ENCODE assay signal across 8 mouse cellular contexts in the genomic region with DNA sequence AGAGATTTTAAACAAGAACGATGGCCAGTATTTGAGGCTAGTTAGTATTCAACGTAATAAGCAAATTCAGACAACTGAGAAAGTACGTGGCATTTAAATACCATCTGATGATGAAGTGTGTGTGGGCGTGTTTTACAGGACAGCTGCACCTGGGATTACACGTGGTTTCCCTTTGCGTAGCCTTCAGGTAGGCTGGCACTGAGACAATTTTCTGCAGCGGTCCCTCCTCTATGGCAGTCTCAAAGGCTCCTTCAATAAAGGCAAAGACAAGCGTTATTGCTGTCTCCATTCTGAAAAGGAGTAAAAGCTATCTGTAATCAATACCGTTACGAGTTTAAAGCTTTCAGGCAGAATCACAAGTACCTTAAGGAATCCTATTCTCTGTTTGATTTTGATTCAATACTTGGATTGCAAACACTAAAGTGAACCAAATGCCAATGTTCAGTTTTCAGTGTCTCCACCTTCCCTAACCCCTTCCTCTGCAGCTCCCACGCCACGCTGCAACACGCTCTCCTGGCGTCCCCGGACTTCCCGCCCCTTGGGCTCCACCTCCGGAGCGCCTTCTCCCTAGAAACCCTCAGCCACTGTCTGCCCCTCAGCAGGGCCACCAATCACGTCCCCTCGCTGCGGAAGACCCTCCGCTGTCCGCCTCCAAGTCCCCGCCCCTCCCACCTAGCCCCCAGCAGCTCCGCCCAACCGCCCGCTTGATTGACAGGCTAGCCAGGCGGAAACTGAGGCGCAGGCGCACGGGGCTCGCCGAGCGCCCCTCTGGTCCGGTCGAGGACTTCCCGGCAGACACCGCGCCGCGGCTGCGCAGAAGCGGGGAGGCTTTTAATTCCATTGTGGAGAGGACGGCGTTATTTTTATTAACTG. TPM values are rescaled to one million over a fixed set of nuclear protein-coding genes. Genes with fewer than 3 reads are reported as not detected.
DNase-seq lines count a peak whose midpoint lies in the region; ATAC-seq lines count a peak whose summit lies in the region.

A gene (plus strand): TSS at position 756 of the 873 bp plus-strand sequence.

- H3K27me3 ChIP-seq in hindbrain, embryonic 15.5 days: no peaks in the 10 kb centered on the region

- H3K9ac ChIP-seq in hindbrain, embryonic 15.5 days: peak within 1 kb of the TSS; percentile 97

- H3K36me3 ChIP-seq in hindbrain, embryonic 15.5 days: peaks cover 16% of the 10 kb centered on the region

- peak within 1 kb of the TSS; percentile 81 for H3K4me2 ChIP-seq in hindbrain, embryonic 15.5 days

- DNase-seq in T-cell, adult 2 months (ENCODE audit: low spot score): peak; percentile 92
- DNase-seq in cerebellum, postnatal 36 days: peak; percentile 93 to 95
- DNase-seq in frontal cortex, postnatal 36 days (ENCODE audit: low spot score in 2 of 2): peak; percentile 95
- DNase-seq in left cerebral cortex, adult 11 months (ENCODE audit: low spot score): peak; percentile 93
- peak; percentile 97 to 98 for DNase-seq in lung, postnatal 4 days
- DNase-seq in retina, postnatal 7 days (ENCODE audit: low read depth, low spot score): peak; percentile 92
- peak; percentile 92 for DNase-seq in urinary bladder, adult 2 months (ENCODE audit: low spot score)

- peaks cover 40% of the 10 kb centered on the region for H3K4me1 ChIP-seq in hindbrain, embryonic 15.5 days (replicated peaks)

- H3K27ac ChIP-seq in hindbrain, embryonic 15.5 days (replicated peaks): peak within 1 kb of the TSS; percentile 98

- H3K4me3 ChIP-seq in hindbrain, embryonic 15.5 days: peak within 1 kb of the TSS; percentile 62

- 2% methylated on average over 45 of the region's 45 CpGs for WGBS in hindbrain, embryonic 15.5 days

- peak; percentile 99 for ATAC-seq in hindbrain, embryonic 15.5 days (ENCODE audit: low FRiP score, low read depth)

- H3K9me3 ChIP-seq in hindbrain, embryonic 15.5 days: no peaks in the 10 kb centered on the region

RNA-seq across cellular contexts. Expression of the gene that starts here (rescaled TPM):
- 20.5 and 20.6 TPM in 2 replicates for polyA plus RNA-seq in hindbrain, embryonic 15.5 days (2015; fragmentation: Nextera tagmentation; extraction: Ambion mirVana)
- 8.5 and 11.4 TPM in 2 replicates for polyA plus RNA-seq in urinary bladder, adult 2 months (2012; rRNA removed)

Comparison
In these comparisons a context has a peak if more than half of its experiments do, and no peak if none do; other contexts are left out.
1. Peak in every context shown above with its lines: DNase-seq, ATAC-seq, H3K4me3 ChIP-seq and H3K27ac ChIP-seq.